Mouse (Mus musculus) heart, embryonic 12.5 days (tissue): ENCODE measurements at regions not wholly inside any gene's neighbourhood (a gene's known extent, or its start where the extent isn't known, plus 50 kb on each side); places are given as distances from the start of the nearest gene placed in this dataset.
A peak's percentile ranks its signal among the peaks of the same experiment; 100 is the strongest.

Source experiments
- ATAC-seq: fragments of 200-750 bp; cut with Nextera tagmentation; 2 replicates; pipeline ENCODE4 v1.8.0; 2017; ENCODE audit warnings: moderate TSS enrichment, moderate library complexity; ENCODE audit not compliant: insufficient number of reproducible peaks, low FRiP score
- H3K27ac ChIP-seq: fragments of 300-500 bp; sonication (generic); 2 replicates; pipeline ENCODE4 v1.5.1; 2016; ENCODE audit warnings: mild to moderate bottlenecking, moderate library complexity; ENCODE audit not compliant: poor library complexity, severe bottlenecking
- H3K27me3 ChIP-seq: fragments of 300-500 bp; sonication (generic); replicated peaks from 2 replicates; pipeline ENCODE4 v1.6.1; 2016; ENCODE audit warnings: mild to moderate bottlenecking, moderate library complexity
- H3K36me3 ChIP-seq: fragments of 300-500 bp; sonication (generic); 2 replicates; pipeline ENCODE4 v1.6.1; 2016; ENCODE audit warnings: mild to moderate bottlenecking, moderate library complexity
- H3K4me1 ChIP-seq: fragments of 300-500 bp; sonication (generic); replicated peaks from 2 replicates; pipeline ENCODE4 v1.6.1; 2016; ENCODE audit warnings: mild to moderate bottlenecking
- H3K4me2 ChIP-seq: fragments of 300-500 bp; sonication (generic); 2 replicates; pipeline ENCODE4 v1.6.1; 2016; ENCODE audit warnings: mild to moderate bottlenecking, moderate library complexity
- H3K4me3 ChIP-seq: fragments of 300-500 bp; sonication (generic); 2 replicates; pipeline ENCODE4 v1.5.1; 2016; ENCODE audit warnings: mild to moderate bottlenecking
- H3K9ac ChIP-seq: fragments of 300-500 bp; sonication (generic); 2 replicates; pipeline ENCODE4 v1.6.1; 2016; ENCODE audit warnings: mild to moderate bottlenecking, moderate library complexity
- H3K9me3 ChIP-seq: fragments of 300-500 bp; sonication (generic); replicated peaks from 2 replicates; pipeline ENCODE4 v1.6.1; 2016; ENCODE audit warnings: mild to moderate bottlenecking, moderate library complexity
- WGBS: fragments of 180-500 bp; shearing (Covaris S2); methylation state at CpG from one replicate; pipeline ENCODE4 v1.1.7; 2016; 5-methylcytosine and 5-hydroxymethylcytosine counted together

- no peaks in the 10 kb centered on the region for H3K36me3 ChIP-seq
- no peak for ATAC-seq
- no peak overlapping the region for H3K9ac ChIP-seq
- no peak overlapping the region for H3K4me2 ChIP-seq
- no peaks in the 10 kb centered on the region for H3K9me3 ChIP-seq
- no peaks in the 10 kb centered on the region for H3K4me1 ChIP-seq
- H3K27ac ChIP-seq: no peak overlapping the region
- WGBS: 61% methylated on average over 4 of the region's 4 CpGs
- H3K27me3 ChIP-seq: no peaks in the 10 kb centered on the region
- no peak overlapping the region for H3K4me3 ChIP-seq
Measured at GRCm38 (mm10) chr3:128911122-128911521, 288.6 kb upstream of the Pitx2 start.

GRCm38 (mm10) chr3:128921428-128921827 is 278.2 kb upstream of the Pitx2 start:
- Histone ChIP-seq H3K9ac (no peak overlapping the region), H3K27ac (no peak overlapping the region), H3K4me3 (no peak overlapping the region), H3K9me3 (no peaks in the 10 kb centered on the region), H3K36me3 (no peaks in the 10 kb centered on the region), H3K27me3 (no peaks in the 10 kb centered on the region), H3K4me2 (no peak overlapping the region), H3K4me1 (no peaks in the 10 kb centered on the region)
- no peak for ATAC-seq

GRCm38 (mm10) chr3:128922150-128922549 is 277.5 kb upstream of the Pitx2 start:
- Histone ChIP-seq H3K4me3 (no peak overlapping the region), H3K27me3 (no peaks in the 10 kb centered on the region), H3K9me3 (no peaks in the 10 kb centered on the region), H3K9ac (no peak overlapping the region), H3K36me3 (no peaks in the 10 kb centered on the region), H3K4me1 (no peaks in the 10 kb centered on the region), H3K27ac (no peak overlapping the region), H3K4me2 (no peak overlapping the region)
- 64% methylated on average over 4 of the region's 4 CpGs for WGBS
- no peak for ATAC-seq

- 76% methylated on average over 5 of the region's 5 CpGs for WGBS
- H3K36me3 ChIP-seq: no peaks in the 10 kb centered on the region
Measured at GRCm38 (mm10) chr3:128938536-128938935, 261.1 kb upstream of the Pitx2 start.

GRCm38 (mm10) chr3:128941156-128941555 is 258.5 kb upstream of the Pitx2 start:
- Histone ChIP-seq H3K36me3 (no peaks in the 10 kb centered on the region), H3K9me3 (no peaks in the 10 kb centered on the region), H3K27me3 (no peaks in the 10 kb centered on the region), H3K9ac (no peak overlapping the region), H3K4me1 (no peaks in the 10 kb centered on the region), H3K4me3 (no peak overlapping the region), H3K4me2 (no peak overlapping the region), H3K27ac (no peak overlapping the region)
- 76% methylated on average over 2 of the region's 2 CpGs for WGBS
- no peak for ATAC-seq

More at GRCm38 (mm10) chr3:128938536-128938935, 261.1 kb upstream of the Pitx2 start:
- Histone ChIP-seq H3K9ac (no peak overlapping the region), H3K4me2 (no peak overlapping the region), H3K4me1 (no peaks in the 10 kb centered on the region), H3K9me3 (no peaks in the 10 kb centered on the region), H3K27ac (no peak overlapping the region), H3K27me3 (no peaks in the 10 kb centered on the region), H3K4me3 (no peak overlapping the region)
- no peak for ATAC-seq

DNA sequence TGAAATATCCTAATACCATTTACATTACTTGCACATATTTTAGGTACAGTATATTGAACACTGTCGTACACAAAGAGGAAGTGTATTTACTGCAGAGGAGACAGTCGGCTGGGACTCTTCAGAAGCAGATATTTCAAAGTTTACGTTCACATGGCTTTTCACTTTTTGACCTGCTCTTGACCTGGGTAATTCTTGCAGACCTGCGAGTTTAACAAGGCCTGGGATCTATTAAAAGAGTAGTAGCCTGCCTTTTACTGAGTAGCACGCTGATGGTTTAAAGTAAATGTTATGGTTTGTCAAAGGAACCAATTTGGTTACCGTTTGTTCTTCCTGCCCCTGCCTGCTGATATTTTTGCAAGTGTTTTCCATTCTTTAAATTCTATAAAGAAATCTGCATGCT is 255.0 kb upstream of the Pitx2 start:
- Histone ChIP-seq H3K9me3 (no peaks in the 10 kb centered on the region), H3K27ac (no peak overlapping the region), H3K4me1 (no peaks in the 10 kb centered on the region), H3K4me2 (no peak overlapping the region), H3K36me3 (no peaks in the 10 kb centered on the region), H3K9ac (no peak overlapping the region), H3K27me3 (no peaks in the 10 kb centered on the region), H3K4me3 (no peak overlapping the region)
- ATAC-seq: no peak
- WGBS: 62% methylated on average over 6 of the region's 6 CpGs

DNA sequence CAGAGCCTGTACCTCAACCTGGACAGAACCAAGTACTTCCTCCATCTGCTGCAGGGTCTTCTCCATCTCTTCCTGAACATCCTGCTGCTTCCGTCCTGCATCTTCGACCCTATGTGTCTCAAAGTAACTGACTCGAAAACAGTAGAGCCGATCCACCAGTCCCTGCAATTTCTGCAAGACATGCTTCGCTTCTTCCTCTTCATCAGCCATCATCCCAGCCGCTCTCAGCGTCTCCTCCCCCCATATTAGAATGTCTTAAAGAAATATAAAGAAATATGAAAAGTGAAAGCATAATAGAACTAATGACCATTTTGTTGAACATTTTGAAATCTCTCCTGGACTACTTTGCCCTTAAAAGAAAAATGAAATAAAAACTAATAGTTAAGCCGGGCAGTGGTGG is 244.8 kb upstream of the Pitx2 start:
- no peak overlapping the region for H3K9ac ChIP-seq
- H3K4me1 ChIP-seq: no peaks in the 10 kb centered on the region
- ATAC-seq: no peak
- H3K27ac ChIP-seq: no peak overlapping the region
- H3K9me3 ChIP-seq: no peaks in the 10 kb centered on the region
- no peaks in the 10 kb centered on the region for H3K36me3 ChIP-seq
- 91% methylated on average over 8 of the region's 8 CpGs for WGBS
- no peak overlapping the region for H3K4me3 ChIP-seq
- H3K27me3 ChIP-seq: no peaks in the 10 kb centered on the region
- H3K4me2 ChIP-seq: no peak overlapping the region

DNA sequence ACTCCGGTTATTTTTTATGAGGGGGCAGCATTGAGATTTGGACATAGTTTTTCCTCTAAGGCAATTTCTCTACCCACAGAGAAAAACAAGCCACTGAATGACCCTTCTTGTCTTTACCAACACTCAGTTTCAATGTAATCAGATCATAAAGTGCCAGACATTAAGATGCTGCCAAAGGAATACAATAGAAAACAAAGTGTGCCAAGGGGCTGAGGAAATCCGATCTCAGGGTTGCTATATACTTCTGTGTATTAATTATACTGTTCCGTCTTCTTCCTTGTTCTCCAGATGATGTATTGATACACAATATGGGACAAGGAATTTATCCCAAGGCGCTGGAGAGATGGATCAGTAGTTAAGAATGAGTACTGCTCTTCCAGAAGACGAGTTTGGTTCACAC is 222.9 kb upstream of the Pitx2 start:
- no peaks in the 10 kb centered on the region for H3K36me3 ChIP-seq
- H3K4me3 ChIP-seq: no peak overlapping the region
- no peak overlapping the region for H3K4me2 ChIP-seq
- no peak for ATAC-seq
- no peaks in the 10 kb centered on the region for H3K4me1 ChIP-seq
- 78% methylated on average over 5 of the region's 5 CpGs for WGBS
- H3K27ac ChIP-seq: no peak overlapping the region
- H3K9ac ChIP-seq: no peak overlapping the region
- no peaks in the 10 kb centered on the region for H3K27me3 ChIP-seq
- H3K9me3 ChIP-seq: no peaks in the 10 kb centered on the region

GRCm38 (mm10) chr3:128990183-128990912 is 209.3 kb upstream of the Pitx2 start:
- no peak for ATAC-seq
- Histone ChIP-seq H3K4me1 (peaks cover 6% of the 10 kb centered on the region; the same call in 1 of the 2 replicates), H3K4me3 (peak overlapping the region; percentile 34), H3K9ac (peak overlapping the region; percentile 13; the same call in 1 of the 2 replicates), H3K27ac (no peak overlapping the region), H3K9me3 (no peaks in the 10 kb centered on the region), H3K27me3 (no peaks in the 10 kb centered on the region), H3K4me2 (peak overlapping the region; percentile 62), H3K36me3 (no peaks in the 10 kb centered on the region)
- WGBS: 61% methylated on average over 17 of the region's 17 CpGs

DNA sequence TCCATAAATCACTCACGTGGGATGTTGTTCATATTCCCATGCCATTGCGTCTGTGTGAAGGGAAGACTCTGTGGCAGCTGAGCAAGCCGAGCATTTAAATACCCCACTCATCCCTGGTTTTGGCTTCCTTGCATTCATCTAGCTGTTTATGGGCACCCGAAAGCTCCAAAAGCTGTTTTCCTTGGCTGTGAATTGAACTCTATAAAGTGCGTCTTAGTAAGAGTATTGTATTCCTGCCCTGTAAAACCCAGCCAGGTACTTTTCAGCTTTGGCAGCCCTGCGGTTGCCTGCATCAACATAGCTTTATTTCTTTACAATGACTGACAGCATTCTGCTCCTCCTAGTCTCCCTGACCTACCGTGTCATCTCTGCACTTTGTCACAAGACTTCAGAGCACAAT is 196.8 kb upstream of the Pitx2 start:
- H3K27ac ChIP-seq: no peak overlapping the region
- H3K9ac ChIP-seq: no peak overlapping the region
- H3K4me2 ChIP-seq: no peak overlapping the region
- ATAC-seq: no peak
- WGBS: 67% methylated on average over 7 of the region's 7 CpGs
- no peaks in the 10 kb centered on the region for H3K36me3 ChIP-seq
- H3K27me3 ChIP-seq: no peaks in the 10 kb centered on the region
- H3K4me3 ChIP-seq: no peak overlapping the region
- H3K9me3 ChIP-seq: no peaks in the 10 kb centered on the region
- peaks cover 18% of the 10 kb centered on the region for H3K4me1 ChIP-seq

DNA sequence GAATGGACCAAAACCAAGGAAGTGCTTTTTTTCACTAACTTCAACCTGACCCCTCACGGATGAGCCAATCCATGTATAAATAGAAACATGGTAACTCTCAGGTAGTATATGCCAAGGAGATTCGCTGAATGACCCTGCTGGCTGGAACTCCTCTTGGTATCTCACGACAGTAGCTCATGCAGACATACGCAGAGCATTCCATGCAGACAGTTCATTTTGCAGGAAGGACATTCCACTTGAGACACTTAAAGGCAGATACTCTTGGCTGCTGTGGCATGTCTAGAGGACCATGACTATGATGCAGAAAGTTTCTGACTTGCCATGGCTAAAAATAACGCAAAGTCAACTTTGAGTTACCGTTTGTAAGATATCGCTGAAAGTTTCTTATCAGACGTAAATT is 195.6 kb upstream of the Pitx2 start:
- no peaks in the 10 kb centered on the region for H3K27me3 ChIP-seq
- WGBS: 35% methylated on average over 8 of the region's 8 CpGs
- H3K9ac ChIP-seq: no peak overlapping the region
- no peak overlapping the region for H3K27ac ChIP-seq
- peak; percentile 45; the same call in 1 of the 2 replicates for ATAC-seq
- H3K4me2 ChIP-seq: peak overlapping the region; percentile 26; the same call in 1 of the 2 replicates
- H3K4me1 ChIP-seq: peaks cover 18% of the 10 kb centered on the region
- no peaks in the 10 kb centered on the region for H3K36me3 ChIP-seq
- no peak overlapping the region for H3K4me3 ChIP-seq
- H3K9me3 ChIP-seq: no peaks in the 10 kb centered on the region

GRCm38 (mm10) chr3:129038877-129039276 is 160.8 kb upstream of the Pitx2 start:
- Histone ChIP-seq H3K4me1 (no peaks in the 10 kb centered on the region), H3K9me3 (no peaks in the 10 kb centered on the region), H3K4me3 (no peak overlapping the region), H3K27me3 (no peaks in the 10 kb centered on the region), H3K9ac (no peak overlapping the region), H3K4me2 (no peak overlapping the region), H3K27ac (no peak overlapping the region), H3K36me3 (no peaks in the 10 kb centered on the region)
- no peak for ATAC-seq
- WGBS: 75% methylated on average over 2 of the region's 2 CpGs
